ENCODE assay signal across 19 mouse cellular contexts in the genomic region with DNA sequence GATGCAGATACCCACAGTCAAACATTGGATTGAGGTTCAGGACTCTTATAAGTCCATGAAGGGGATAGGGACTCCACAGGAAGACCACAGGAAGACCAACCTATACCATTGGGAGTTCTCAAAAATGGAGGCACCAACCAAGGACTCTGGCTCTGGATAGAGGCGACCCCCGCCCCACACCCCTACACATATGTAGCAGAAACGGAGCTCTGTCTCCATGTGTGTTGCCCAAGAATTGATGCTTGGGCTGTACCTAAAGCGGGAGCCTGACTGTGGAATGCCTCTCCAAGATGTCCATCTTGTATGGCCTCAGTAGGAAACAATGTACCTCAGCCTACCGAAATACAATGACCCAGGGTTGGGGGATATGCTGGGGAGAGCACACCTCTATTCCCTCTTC.
A peak's percentile ranks its signal among the peaks of the same experiment; 100 is the strongest.
DNase-seq lines count a peak whose midpoint lies in the region; ATAC-seq lines count a peak whose summit lies in the region.
"Had no signal": no experiment of that assay in that cellular context is flagged by ENCODE, and none has a peak within 500 bp of the region (broad histone marks: within the 10 kb centered on the region; RNA-seq: fewer than 3 reads in every experiment).

No protein-coding gene starts in this region.

- ATAC-seq in embryonic facial prominence, embryonic 12.5 days (ENCODE audit: insufficient number of reproducible peaks, insufficient read depth, low FRiP score, low TSS enrichment), result peak; percentile 52; the same call in 1 of the 2 replicates
- ATAC-seq: activated CD4-positive, CD25-positive, alpha-beta regulatory T cell, adult 4 months; CD4-positive, CD25-positive, alpha-beta regulatory T cell, adult 4 months; Patski had no signal

- H3K27me3 ChIP-seq in embryonic facial prominence, embryonic 12.5 days, result no peaks in the 10 kb centered on the region
- no peaks in the 10 kb centered on the region for H3K27me3 ChIP-seq in embryonic facial prominence, embryonic 10.5 days (replicated peaks; ENCODE audit: low read depth, poor library complexity, severe bottlenecking)
- H3K27me3 ChIP-seq: CH12.LX had no signal

- WGBS in embryonic facial prominence, embryonic 12.5 days, result 87% methylated on average over 5 of the region's 5 CpGs
- WGBS in embryonic facial prominence, embryonic 10.5 days, result 95% methylated on average over 5 of the region's 5 CpGs

- H3K4me1 ChIP-seq in embryonic facial prominence, embryonic 12.5 days, result no peaks in the 10 kb centered on the region
- H3K4me1 ChIP-seq in embryonic facial prominence, embryonic 10.5 days, result no peaks in the 10 kb centered on the region

- H3K9me3 ChIP-seq in embryonic facial prominence, embryonic 12.5 days, result no peaks in the 10 kb centered on the region
- no peaks in the 10 kb centered on the region for H3K9me3 ChIP-seq in embryonic facial prominence, embryonic 10.5 days

- H3K36me3 ChIP-seq in embryonic facial prominence, embryonic 12.5 days, result no peaks in the 10 kb centered on the region
- H3K36me3 ChIP-seq in embryonic facial prominence, embryonic 10.5 days (replicated peaks), result no peaks in the 10 kb centered on the region
- H3K36me3 ChIP-seq: G1E had no signal

- H3K27ac ChIP-seq in embryonic facial prominence, embryonic 12.5 days, result no peak overlapping the region
- H3K27ac ChIP-seq in embryonic facial prominence, embryonic 10.5 days (replicated peaks), result no peak overlapping the region

- H3K4me3 ChIP-seq in embryonic facial prominence, embryonic 12.5 days, result no peak overlapping the region
- no peak overlapping the region for H3K4me3 ChIP-seq in embryonic facial prominence, embryonic 10.5 days

- no peak overlapping the region for H3K9ac ChIP-seq in embryonic facial prominence, embryonic 12.5 days

- no peak for DNase-seq in embryonic facial prominence, embryonic 10.5 days (ENCODE audit: low spot score)
- peak; percentile 57 for DNase-seq in heart, adult 11 months
- no peak for DNase-seq in heart, postnatal 10 days
- DNase-seq: adrenal gland, adult 2 months; adrenal gland, adult 8-10 months; adrenal gland, postnatal 10 days; adrenal gland, postnatal 14 days; adrenal gland, postnatal 25 days; adrenal gland, postnatal 36 days; B cell, adult 2 months; cerebellum, adult 11 months; cerebellum, adult 11-12 months; cerebellum, adult 18-20 months had no signal

- intact Hi-C loops in heart, postnatal 10 days (cut with DNase I), result no loop called here

- no peak overlapping the region for H3K4me2 ChIP-seq in embryonic facial prominence, embryonic 12.5 days (replicated peaks)
